Mouse (Mus musculus): ENCODE results near the gene Lrp1. TPM values are rescaled to one million over a fixed set of nuclear protein-coding genes. Genes with fewer than 3 reads are reported as not detected.

The Lrp1 gene
- polyA plus RNA-seq, 1 experiment from 2014 or later, result 117 TPM

GRCm38 (mm10) chr10:127549892-127550291, 71.1 kb downstream of the Lrp1 start:
- Histone ChIP-seq H3K27ac (no peak overlapping the region), H3K4me1 (no peaks in the 10 kb centered on the region), H3K9ac (no peak overlapping the region), H3K9me3 (no peaks in the 10 kb centered on the region), H3K4me2 (no peak overlapping the region), H3K27me3 (replicated peaks) (no peaks in the 10 kb centered on the region), H3K4me3 (no peak overlapping the region), H3K36me3 (replicated peaks) (peaks cover 84% of the 10 kb centered on the region)
- no peak for ATAC-seq (replicated peaks)
- 90% methylated on average over 17 of the region's 17 CpGs for WGBS

- no peak overlapping the region for H3K4me2 ChIP-seq
- no peak for ATAC-seq (replicated peaks)
- H3K27ac ChIP-seq, result no peak overlapping the region
- no peaks in the 10 kb centered on the region for H3K4me1 ChIP-seq
- 94% methylated on average over 15 of the region's 15 CpGs for WGBS
- no peaks in the 10 kb centered on the region for H3K9me3 ChIP-seq
- H3K4me3 ChIP-seq, result no peak overlapping the region
- no peak overlapping the region for H3K9ac ChIP-seq
- no peaks in the 10 kb centered on the region for H3K27me3 ChIP-seq (replicated peaks)
- H3K36me3 ChIP-seq (replicated peaks), result peaks cover 82% of the 10 kb centered on the region
Measured at GRCm38 (mm10) chr10:127548236-127548635, 72.7 kb downstream of the Lrp1 start.

GRCm38 (mm10) chr10:127546505-127546904, 74.4 kb downstream of the Lrp1 start:
- Histone ChIP-seq H3K4me1 (0 out of 2 replicates have a peak, but pooled peaks cover 6% of the 10 kb centered on the region), H3K9me3 (no peaks in the 10 kb centered on the region), H3K27me3 (replicated peaks) (no peaks in the 10 kb centered on the region), H3K27ac (no peak overlapping the region), H3K9ac (no peak overlapping the region), H3K4me3 (no peak overlapping the region), H3K36me3 (replicated peaks) (peaks cover 73% of the 10 kb centered on the region), H3K4me2 (no peak overlapping the region)
- no peak for ATAC-seq (replicated peaks)
- 92% methylated on average over 7 of the region's 7 CpGs for WGBS

GRCm38 (mm10) chr10:127544375-127544774, 76.6 kb downstream of the Lrp1 start:
- 93% methylated on average over 20 of the region's 20 CpGs for WGBS
- no peak overlapping the region for H3K27ac ChIP-seq
- no peak overlapping the region for H3K4me2 ChIP-seq
- H3K36me3 ChIP-seq (replicated peaks), result peaks cover 66% of the 10 kb centered on the region
- 0 out of 2 replicates have a peak, but pooled peaks cover 6% of the 10 kb centered on the region for H3K4me1 ChIP-seq
- H3K4me3 ChIP-seq, result no peak overlapping the region
- no peak overlapping the region for H3K9ac ChIP-seq
- ATAC-seq (replicated peaks), result no peak
- no peaks in the 10 kb centered on the region for H3K9me3 ChIP-seq
- no peaks in the 10 kb centered on the region for H3K27me3 ChIP-seq (replicated peaks)

GRCm38 (mm10) chr10:127543916-127544315, 77.0 kb downstream of the Lrp1 start:
- no peak overlapping the region for H3K27ac ChIP-seq
- no peaks in the 10 kb centered on the region for H3K9me3 ChIP-seq
- no peak overlapping the region for H3K4me3 ChIP-seq
- no peaks in the 10 kb centered on the region for H3K27me3 ChIP-seq (replicated peaks)
- H3K4me2 ChIP-seq, result no peak overlapping the region
- H3K9ac ChIP-seq, result no peak overlapping the region
- H3K36me3 ChIP-seq (replicated peaks), result peaks cover 71% of the 10 kb centered on the region
- no peak for ATAC-seq (replicated peaks)
- H3K4me1 ChIP-seq, result 0 out of 2 replicates have a peak, but pooled peaks cover 6% of the 10 kb centered on the region
- 84% methylated on average over 3 of the region's 3 CpGs for WGBS

GRCm38 (mm10) chr10:127542720-127543119, 78.2 kb downstream of the Lrp1 start:
- no peaks in the 10 kb centered on the region for H3K9me3 ChIP-seq
- H3K9ac ChIP-seq, result no peak overlapping the region
- H3K27me3 ChIP-seq (replicated peaks), result no peaks in the 10 kb centered on the region
- no peak overlapping the region for H3K4me3 ChIP-seq
- peaks cover 8% of the 10 kb centered on the region for H3K4me1 ChIP-seq
- WGBS, result 40% methylated on average over 6 of the region's 6 CpGs
- ATAC-seq (replicated peaks), result no peak
- H3K27ac ChIP-seq, result peak overlapping the region; percentile 42; the same call in 1 of the 2 replicates
- H3K4me2 ChIP-seq, result no peak overlapping the region
- peaks cover 61% of the 10 kb centered on the region for H3K36me3 ChIP-seq (replicated peaks)

GRCm38 (mm10) chr10:127542084-127542483, 78.9 kb downstream of the Lrp1 start:
- Histone ChIP-seq H3K9me3 (no peaks in the 10 kb centered on the region), H3K27me3 (replicated peaks) (no peaks in the 10 kb centered on the region), H3K4me3 (no peak overlapping the region), H3K9ac (no peak overlapping the region), H3K27ac (peak overlapping the region; percentile 42; the same call in 1 of the 2 replicates), H3K36me3 (replicated peaks) (peaks cover 56% of the 10 kb centered on the region), H3K4me2 (no peak overlapping the region), H3K4me1 (peaks cover 13% of the 10 kb centered on the region)
- WGBS, result 49% methylated on average over 13 of the region's 13 CpGs
- 0 out of 2 replicates have a peak, but pooled peaks have one; percentile 12 for ATAC-seq (replicated peaks)

GRCm38 (mm10) chr10:127541510-127541909, 79.4 kb downstream of the Lrp1 start:
- Histone ChIP-seq H3K9me3 (no peaks in the 10 kb centered on the region), H3K4me3 (no peak overlapping the region), H3K36me3 (replicated peaks) (peaks cover 51% of the 10 kb centered on the region), H3K27me3 (replicated peaks) (no peaks in the 10 kb centered on the region), H3K4me1 (peaks cover 19% of the 10 kb centered on the region), H3K4me2 (no peak overlapping the region), H3K9ac (no peak overlapping the region), H3K27ac (no peak overlapping the region)
- WGBS, result 94% methylated on average over 8 of the region's 8 CpGs
- ATAC-seq (replicated peaks), result no peak

GRCm38 (mm10) chr10:127537854-127538583, 82.9 kb downstream of the Lrp1 start:
- Histone ChIP-seq H3K9ac (no peak overlapping the region), H3K27ac (peak overlapping the region; percentile 45), H3K27me3 (replicated peaks) (peaks cover 14% of the 10 kb centered on the region; the same call in 1 of the 2 replicates), H3K36me3 (replicated peaks) (peaks cover 24% of the 10 kb centered on the region), H3K9me3 (no peaks in the 10 kb centered on the region), H3K4me2 (no peak overlapping the region), H3K4me3 (no peak overlapping the region), H3K4me1 (peaks cover 53% of the 10 kb centered on the region)
- 28% methylated on average over 7 of the region's 7 CpGs for WGBS
- ATAC-seq (replicated peaks), result peak; percentile 28

- H3K27me3 ChIP-seq (replicated peaks), result peaks cover 23% of the 10 kb centered on the region
- ATAC-seq (replicated peaks), result peak; percentile 38; the same call in 1 of the 2 replicates
- peaks cover 58% of the 10 kb centered on the region for H3K4me1 ChIP-seq
- peaks cover 19% of the 10 kb centered on the region for H3K36me3 ChIP-seq (replicated peaks)
- H3K4me3 ChIP-seq, result no peak overlapping the region
- peak overlapping the region; percentile 62 for H3K27ac ChIP-seq
- no peak overlapping the region for H3K9ac ChIP-seq
- WGBS, result 11% methylated on average over 8 of the region's 8 CpGs
- no peaks in the 10 kb centered on the region for H3K9me3 ChIP-seq
- peak overlapping the region; percentile 11; the same call in 1 of the 2 replicates for H3K4me2 ChIP-seq
Measured at GRCm38 (mm10) chr10:127536586-127537314, 84.2 kb downstream of the Lrp1 start.

- Histone ChIP-seq H3K9me3 (no peaks in the 10 kb centered on the region), H3K9ac (peak overlapping the region; percentile 45), H3K27ac (peak overlapping the region; percentile 28), H3K36me3 (replicated peaks) (peaks cover 12% of the 10 kb centered on the region; the same call in 1 of the 2 replicates), H3K4me2 (peak overlapping the region; percentile 84), H3K27me3 (replicated peaks) (peaks cover 26% of the 10 kb centered on the region), H3K4me1 (peaks cover 75% of the 10 kb centered on the region), H3K4me3 (peak overlapping the region; percentile 51)
- WGBS, result 2% methylated on average over 30 of the region's 30 CpGs
- ATAC-seq (replicated peaks), result peak; percentile 19
Measured at GRCm38 (mm10) chr10:127534929-127535384, 86.0 kb downstream of the Lrp1 start.
